Comparison of ENCODE assay signal across 12 mouse cellular contexts in the genomic region with DNA sequence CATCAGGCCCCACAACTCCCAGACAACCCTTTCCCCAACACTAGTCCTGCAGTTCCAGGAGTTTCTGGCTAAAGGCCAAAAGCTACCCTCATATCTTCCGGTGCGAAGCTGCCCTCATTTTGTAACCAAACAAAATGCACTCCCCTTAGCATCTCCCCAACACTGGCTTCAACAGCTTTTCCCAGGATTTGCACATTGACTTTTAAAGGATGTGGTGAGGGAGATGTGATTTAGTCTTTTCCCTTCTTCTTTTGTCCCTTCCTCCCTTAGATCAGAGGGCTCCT. TPM values are rescaled to one million over a fixed set of nuclear protein-coding genes. Genes with fewer than 3 reads are reported as not detected.
A peak's percentile ranks its signal among the peaks of the same experiment; 100 is the strongest.
DNase-seq lines count a peak whose midpoint lies in the region; ATAC-seq and TF ChIP-seq lines count a peak whose summit lies in the region.
"Had no signal": no experiment of that assay in that cellular context is flagged by ENCODE, and none has a peak within 500 bp of the region (broad histone marks: within the 10 kb centered on the region; RNA-seq: fewer than 3 reads in every experiment).

No protein-coding gene starts in this region.

- peak overlapping the region; percentile 76; the same call in 1 of the 2 replicates for H3K4me3 ChIP-seq in kidney, embryonic 14.5 days (ENCODE audit: low read length)
- peak overlapping the region; percentile 73 for H3K4me3 ChIP-seq in forebrain, embryonic 11.5 days (ENCODE audit: low read depth, low read length)
- H3K4me3 ChIP-seq in intestine, postnatal 0 days (ENCODE audit: low read depth, low read length), result no peak overlapping the region
- peak overlapping the region; percentile 60 for H3K4me3 ChIP-seq in neural tube, embryonic 14.5 days (ENCODE audit: low read depth, low read length)
- H3K4me3 ChIP-seq in lung, postnatal 0 days (ENCODE audit: low read depth, low read length), result no peak overlapping the region

- no peak overlapping the region for H3K9ac ChIP-seq in kidney, embryonic 14.5 days (ENCODE audit: low read depth, low read length)
- peak overlapping the region; percentile 9; the same call in 1 of the 2 replicates for H3K9ac ChIP-seq in forebrain, embryonic 11.5 days (ENCODE audit: low read length)
- H3K9ac ChIP-seq in intestine, postnatal 0 days (ENCODE audit: low read depth, low read length), result no peak overlapping the region
- peak overlapping the region; percentile 64 for H3K9ac ChIP-seq in neural tube, embryonic 14.5 days (replicated peaks; ENCODE audit: low read depth, low read length)
- no peak overlapping the region for H3K9ac ChIP-seq in lung, postnatal 0 days (replicated peaks; ENCODE audit: low read depth)
- H3K9ac ChIP-seq: liver, embryonic 12.5 days had no signal

- TF ChIP-seq CTCF in intestine, postnatal 0 days (IDR thresholded peaks at IDR 0.05; ENCODE audit: low read depth), result no peak
- TF ChIP-seq CTCF in lung, postnatal 0 days (IDR thresholded peaks at IDR 0.05), result no peak

- H3K36me3 ChIP-seq in kidney, embryonic 14.5 days (ENCODE audit: control insufficient read depth, insufficient read depth, low read length), result peaks cover 10% of the 10 kb centered on the region; the same call in 1 of the 2 replicates
- no peaks in the 10 kb centered on the region for H3K36me3 ChIP-seq in forebrain, embryonic 11.5 days (ENCODE audit: control insufficient read depth, insufficient read depth, low read length)
- H3K36me3 ChIP-seq in intestine, postnatal 0 days (ENCODE audit: control insufficient read depth, insufficient read depth), result no peaks in the 10 kb centered on the region; the same call in 1 of the 2 replicates
- H3K36me3 ChIP-seq in neural tube, embryonic 14.5 days (ENCODE audit: control insufficient read depth, insufficient read depth, low read length), result peaks cover 28% of the 10 kb centered on the region
- no peaks in the 10 kb centered on the region for H3K36me3 ChIP-seq in lung, postnatal 0 days (ENCODE audit: insufficient read depth, low read length)
- H3K36me3 ChIP-seq: liver, embryonic 12.5 days had no signal

- H3K27ac ChIP-seq in kidney, embryonic 14.5 days (ENCODE audit: low read depth, low read length), result no peak overlapping the region
- H3K27ac ChIP-seq in forebrain, embryonic 11.5 days (ENCODE audit: low read depth, low read length), result no peak overlapping the region
- no peak overlapping the region for H3K27ac ChIP-seq in intestine, postnatal 0 days (ENCODE audit: low read depth, low read length)
- H3K27ac ChIP-seq in neural tube, embryonic 14.5 days (ENCODE audit: low read depth, low read length), result peak overlapping the region; percentile 65; the same call in 1 of the 2 replicates
- no peak overlapping the region for H3K27ac ChIP-seq in lung, postnatal 0 days (ENCODE audit: low read length)
- H3K27ac ChIP-seq: liver, embryonic 12.5 days had no signal

- no peaks in the 10 kb centered on the region for H3K9me3 ChIP-seq in kidney, embryonic 14.5 days (ENCODE audit: control insufficient read depth, low read length)
- no peaks in the 10 kb centered on the region for H3K9me3 ChIP-seq in forebrain, embryonic 11.5 days (ENCODE audit: control insufficient read depth, low read length)
- no peaks in the 10 kb centered on the region for H3K9me3 ChIP-seq in intestine, postnatal 0 days (ENCODE audit: control insufficient read depth)
- H3K9me3 ChIP-seq in neural tube, embryonic 14.5 days (ENCODE audit: control insufficient read depth, low read length), result no peaks in the 10 kb centered on the region
- no peaks in the 10 kb centered on the region for H3K9me3 ChIP-seq in lung, postnatal 0 days (ENCODE audit: low read length)
- H3K9me3 ChIP-seq: liver, embryonic 12.5 days had no signal

- H3K27me3 ChIP-seq in kidney, embryonic 14.5 days (ENCODE audit: control insufficient read depth, insufficient read depth, low read length), result 0 out of 2 replicates have a peak, but pooled peaks cover 3% of the 10 kb centered on the region
- H3K27me3 ChIP-seq in forebrain, embryonic 11.5 days (ENCODE audit: control insufficient read depth, insufficient read depth, low read length), result peaks cover 7% of the 10 kb centered on the region; the same call in 1 of the 2 replicates
- H3K27me3 ChIP-seq in intestine, postnatal 0 days (replicated peaks; ENCODE audit: control insufficient read depth, insufficient read depth, low read length), result peaks cover 8% of the 10 kb centered on the region; the same call in 1 of the 2 replicates
- no peaks in the 10 kb centered on the region; the same call in 1 of the 2 replicates for H3K27me3 ChIP-seq in neural tube, embryonic 14.5 days (ENCODE audit: control insufficient read depth, insufficient read depth, low read length)
- H3K27me3 ChIP-seq in lung, postnatal 0 days (replicated peaks; ENCODE audit: insufficient read depth, low read length), result no peaks in the 10 kb centered on the region

- TF ChIP-seq EP300 in lung, postnatal 0 days (IDR thresholded peaks at IDR 0.05), result no peak

- WGBS in kidney, embryonic 14.5 days, result 51% methylated on average over 2 of the region's 2 CpGs
- 42% methylated on average over 2 of the region's 2 CpGs for WGBS in forebrain, embryonic 11.5 days
- 57% methylated on average over 2 of the region's 2 CpGs for WGBS in intestine, postnatal 0 days
- 20% methylated on average over 2 of the region's 2 CpGs for WGBS in neural tube, embryonic 14.5 days
- 51% methylated on average over 2 of the region's 2 CpGs for WGBS in lung, postnatal 0 days

- H3K4me2 ChIP-seq in kidney, embryonic 14.5 days (replicated peaks; ENCODE audit: low read depth, low read length), result 0 out of 2 replicates have a peak overlapping the region, but pooled peaks have one; percentile 90
- H3K4me2 ChIP-seq in forebrain, embryonic 11.5 days (ENCODE audit: low read depth, low read length, severe bottlenecking), result peak overlapping the region; percentile 89
- H3K4me2 ChIP-seq in intestine, postnatal 0 days (replicated peaks; ENCODE audit: low read depth), result peak overlapping the region; percentile 97; the same call in 1 of the 2 replicates
- H3K4me2 ChIP-seq in neural tube, embryonic 14.5 days (ENCODE audit: low read depth, low read length), result peak overlapping the region; percentile 78
- no peak overlapping the region for H3K4me2 ChIP-seq in lung, postnatal 0 days (replicated peaks; ENCODE audit: low read depth, low read length)

- peaks cover 16% of the 10 kb centered on the region; the same call in 1 of the 2 replicates for H3K4me1 ChIP-seq in kidney, embryonic 14.5 days (ENCODE audit: control insufficient read depth, insufficient read depth, low read length)
- peaks cover 10% of the 10 kb centered on the region for H3K4me1 ChIP-seq in forebrain, embryonic 11.5 days (replicated peaks; ENCODE audit: control insufficient read depth, insufficient read depth, low read length)
- peaks cover 5% of the 10 kb centered on the region; the same call in 1 of the 2 replicates for H3K4me1 ChIP-seq in intestine, postnatal 0 days (replicated peaks; ENCODE audit: control insufficient read depth, insufficient read depth, low read length)
- peaks cover 24% of the 10 kb centered on the region for H3K4me1 ChIP-seq in neural tube, embryonic 14.5 days (ENCODE audit: control insufficient read depth, insufficient read depth, low read length)
- H3K4me1 ChIP-seq in lung, postnatal 0 days (ENCODE audit: insufficient read depth, low read depth, low read length), result peaks cover 4% of the 10 kb centered on the region; the same call in 1 of the 2 replicates

- no peak for ATAC-seq in kidney, embryonic 14.5 days (ENCODE audit: low FRiP score, low TSS enrichment)
- ATAC-seq in forebrain, embryonic 11.5 days (replicated peaks; ENCODE audit: low FRiP score), result no peak
- no peak for ATAC-seq in intestine, postnatal 0 days
- ATAC-seq in neural tube, embryonic 14.5 days (ENCODE audit: low read depth), result no peak
- no peak for ATAC-seq in lung, postnatal 0 days
- ATAC-seq: CD4-positive, CD25-positive, alpha-beta regulatory T cell, adult 4 months; liver, embryonic 12.5 days had no signal

- no peak for DNase-seq in kidney, adult 18-20 months
- DNase-seq in forebrain, embryonic 11.5 days (ENCODE audit: low spot score), result no peak
- DNase-seq in adipocyte (ENCODE audit: low spot score), result no peak
- no peak for DNase-seq in c-Kit-positive CD71-positive TER-119-positive erythroid progenitor cells, embryonic 14.5 days (ENCODE audit: low spot score)
- no peak for DNase-seq in lung, postnatal 0 days (ENCODE audit: low spot score)
- DNase-seq: cerebellum, adult 11 months; kidney, adult 11 months had no signal

RNA-seq across cellular contexts. Expression of a gene that starts 2.0 kb away (rescaled TPM):
- polyA plus RNA-seq in kidney, embryonic 14.5 days (2014; fragmentation: Nextera tagmentation; extraction: Ambion mirVana), result 5.3 and 5.8 TPM in 2 replicates
- 17.6 and 19.9 TPM in 2 replicates for polyA plus RNA-seq in forebrain, embryonic 11.5 days (2014; fragmentation: Nextera tagmentation; extraction: Ambion mirVana)
- 1.0 and 1.3 TPM in 2 replicates for polyA plus RNA-seq in intestine, postnatal 0 days (2015; fragmentation: Nextera tagmentation; extraction: Ambion mirVana)
- polyA plus RNA-seq in neural tube, embryonic 14.5 days (2014; fragmentation: Nextera tagmentation; extraction: Ambion mirVana), result 26.0 and 26.6 TPM in 2 replicates
- 1.3 and 1.8 TPM in 2 replicates for polyA plus RNA-seq in lung, postnatal 0 days (2015; fragmentation: Nextera tagmentation; extraction: Ambion mirVana)

RNA-seq across cellular contexts. Expression of a gene that starts 20.1 kb away (rescaled TPM):
- 2.1 TPM in 2 replicates for polyA plus RNA-seq in kidney, embryonic 14.5 days (2014; fragmentation: Nextera tagmentation; extraction: Ambion mirVana)
- polyA plus RNA-seq in forebrain, embryonic 11.5 days (2014; fragmentation: Nextera tagmentation; extraction: Ambion mirVana), result 1.3 and 1.9 TPM in 2 replicates
- 3.6 and 4.7 TPM in 2 replicates for polyA plus RNA-seq in intestine, postnatal 0 days (2015; fragmentation: Nextera tagmentation; extraction: Ambion mirVana)
- 2.1 and 4.1 TPM in 2 replicates for polyA plus RNA-seq in neural tube, embryonic 14.5 days (2014; fragmentation: Nextera tagmentation; extraction: Ambion mirVana)
- polyA plus RNA-seq in lung, postnatal 0 days (2015; fragmentation: Nextera tagmentation; extraction: Ambion mirVana), result 9.0 and 9.7 TPM in 2 replicates

RNA-seq across cellular contexts. Expression of a gene that starts 28.4 kb away (rescaled TPM):
- polyA plus RNA-seq in kidney, embryonic 14.5 days (2014; fragmentation: Nextera tagmentation; extraction: Ambion mirVana), result 6.9 and 9.1 TPM in 2 replicates
- 11.7 and 12.4 TPM in 2 replicates for polyA plus RNA-seq in forebrain, embryonic 11.5 days (2014; fragmentation: Nextera tagmentation; extraction: Ambion mirVana)
- 7.1 and 7.5 TPM in 2 replicates for polyA plus RNA-seq in intestine, postnatal 0 days (2015; fragmentation: Nextera tagmentation; extraction: Ambion mirVana)
- 36.8 and 37.3 TPM in 2 replicates for polyA plus RNA-seq in neural tube, embryonic 14.5 days (2014; fragmentation: Nextera tagmentation; extraction: Ambion mirVana)
- polyA plus RNA-seq in lung, postnatal 0 days (2015; fragmentation: Nextera tagmentation; extraction: Ambion mirVana), result 13.3 and 14.0 TPM in 2 replicates

RNA-seq across cellular contexts. Expression of a gene that starts 28.5 kb away (rescaled TPM):
- 69.6 and 84.7 TPM in 2 replicates for polyA plus RNA-seq in kidney, embryonic 14.5 days (2014; fragmentation: Nextera tagmentation; extraction: Ambion mirVana)
- 77.4 and 88.0 TPM in 2 replicates for polyA plus RNA-seq in forebrain, embryonic 11.5 days (2014; fragmentation: Nextera tagmentation; extraction: Ambion mirVana)
- 49.3 and 54.8 TPM in 2 replicates for polyA plus RNA-seq in intestine, postnatal 0 days (2015; fragmentation: Nextera tagmentation; extraction: Ambion mirVana)
- polyA plus RNA-seq in neural tube, embryonic 14.5 days (2014; fragmentation: Nextera tagmentation; extraction: Ambion mirVana), result 80.8 and 96.9 TPM in 2 replicates
- polyA plus RNA-seq in lung, postnatal 0 days (2015; fragmentation: Nextera tagmentation; extraction: Ambion mirVana), result 51.8 and 54.1 TPM in 2 replicates

RNA-seq across cellular contexts. Expression of a gene that starts 38.0 kb away (rescaled TPM):
- 1.5 and 1.7 TPM in 2 replicates for polyA plus RNA-seq in kidney, embryonic 14.5 days (2014; fragmentation: Nextera tagmentation; extraction: Ambion mirVana)
- polyA plus RNA-seq in forebrain, embryonic 11.5 days (2014; fragmentation: Nextera tagmentation; extraction: Ambion mirVana), result 0.37 and 0.75 TPM in 2 replicates
- polyA plus RNA-seq in intestine, postnatal 0 days (2015; fragmentation: Nextera tagmentation; extraction: Ambion mirVana), result 0.44 and 0.73 TPM in 2 replicates
- 0.72 and 0.98 TPM in 2 replicates for polyA plus RNA-seq in neural tube, embryonic 14.5 days (2014; fragmentation: Nextera tagmentation; extraction: Ambion mirVana)
- polyA plus RNA-seq in lung, postnatal 0 days (2015; fragmentation: Nextera tagmentation; extraction: Ambion mirVana), result 2.0 and 2.9 TPM in 2 replicates

Comparison
In these comparisons a context has a peak if more than half of its experiments do, and no peak if none do; other contexts are left out.
1. H3K4me3 ChIP-seq: peak in kidney, embryonic 14.5 days (single experiment), forebrain, embryonic 11.5 days (single experiment) and neural tube, embryonic 14.5 days (single experiment); none in intestine, postnatal 0 days (single experiment) and lung, postnatal 0 days (single experiment).
2. H3K9ac ChIP-seq: peak in forebrain, embryonic 11.5 days (single experiment) and neural tube, embryonic 14.5 days (single experiment); none in kidney, embryonic 14.5 days (single experiment), intestine, postnatal 0 days (single experiment) and lung, postnatal 0 days (single experiment).